Mouse (Mus musculus) intestine, postnatal 0 days (tissue): ENCODE results near the gene Zcchc4. TPM values are rescaled to one million over a fixed set of nuclear protein-coding genes. Genes with fewer than 3 reads are reported as not detected.

Experiments used
- ATAC-seq: fragments of 200-750 bp; cut with Nextera tagmentation; 2 replicates; pipeline ENCODE4 v1.8.0; 2017; ENCODE audit warnings: mild to moderate bottlenecking, moderate TSS enrichment, moderate library complexity
- H3K27ac ChIP-seq: fragments of 300-500 bp; sonication (generic); 2 replicates; pipeline ENCODE4 v1.5.1; 2014; ENCODE audit warnings: mild to moderate bottlenecking, low read depth, low read length, moderate library complexity
- H3K27me3 ChIP-seq: fragments of 300-500 bp; sonication (generic); replicated peaks from 2 replicates; pipeline ENCODE4 v1.6.1; 2014; ENCODE audit warnings: low read length, mixed read lengths; ENCODE audit not compliant: control insufficient read depth, insufficient read depth
- H3K36me3 ChIP-seq: fragments of 300-500 bp; sonication (generic); 2 replicates; pipeline ENCODE4 v1.6.1; 2014; ENCODE audit warnings: mild to moderate bottlenecking, moderate library complexity; ENCODE audit not compliant: control insufficient read depth, insufficient read depth
- H3K4me1 ChIP-seq: fragments of 300-500 bp; sonication (generic); replicated peaks from 2 replicates; pipeline ENCODE4 v1.6.1; 2014; ENCODE audit warnings: antibody characterized with exemption, low read length, mixed read lengths; ENCODE audit not compliant: control insufficient read depth, insufficient read depth
- H3K4me2 ChIP-seq: fragments of 300-500 bp; sonication (generic); replicated peaks from 2 replicates; pipeline ENCODE4 v1.6.1; 2014; ENCODE audit warnings: low read depth, mild to moderate bottlenecking, moderate library complexity
- H3K4me3 ChIP-seq: fragments of 300-500 bp; sonication (generic); 2 replicates; pipeline ENCODE4 v1.5.1; 2014; ENCODE audit warnings: low read depth, low read length
- H3K9ac ChIP-seq: fragments of 300-500 bp; sonication (generic); 2 replicates; pipeline ENCODE4 v1.6.1; 2014; ENCODE audit warnings: mild to moderate bottlenecking, low read depth, low read length
- H3K9me3 ChIP-seq: fragments of 300-500 bp; sonication (generic); 2 replicates; pipeline ENCODE4 v1.6.1; 2016; ENCODE audit warnings: mixed run types; ENCODE audit not compliant: control insufficient read depth
- CTCF ChIP-seq: sonication (generic); IDR thresholded peaks from 2 replicates; pipeline ENCODE4 v1.5.1; 2016; ENCODE audit warnings: low read depth, mild to moderate bottlenecking, control low read depth, antibody characterized with exemption, moderate library complexity
- WGBS: fragments of 180-500 bp; shearing (Covaris S2); extraction: QIAGEN DNeasy Blood & Tissue Kit; methylation state at CpG from one replicate; pipeline ENCODE4 v1.1.7; 2014; 5-methylcytosine and 5-hydroxymethylcytosine counted together
- polyA plus RNA-seq: library from polyadenylated mRNA; unstranded; fragments of >200 nt; fragmentation: Nextera tagmentation; extraction: Ambion mirVana; gene quantifications from 2 replicates; pipeline ENCODE4 v1.2.1, GENCODE M21; 2015

Gene Zcchc4
- polyA plus RNA-seq, 1 experiment from 2014 or later: 4.2 TPM

DNA sequence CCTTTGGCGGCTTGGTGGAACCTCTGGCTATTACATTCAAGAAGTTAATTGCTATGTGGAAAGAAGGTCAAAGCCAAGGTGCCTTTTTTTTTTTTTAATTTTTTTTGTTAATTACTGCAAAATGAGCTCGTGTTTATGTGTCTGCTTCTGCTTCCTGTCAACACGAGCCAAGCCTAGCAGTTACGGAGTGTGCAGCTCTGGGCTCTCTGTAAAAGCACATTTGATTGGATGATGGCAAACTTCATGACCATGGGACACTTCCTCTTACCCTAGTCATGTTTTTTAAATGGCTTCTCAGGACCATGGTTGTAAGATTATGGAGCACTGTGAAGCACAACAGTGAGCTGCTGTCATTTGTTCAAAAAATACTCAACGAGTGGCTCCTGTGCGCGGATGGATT is 31.8 kb downstream of the Zcchc4 start:
- Histone ChIP-seq H3K36me3 (peaks cover 24% of the 10 kb centered on the region; the same call in 1 of the 2 replicates), H3K4me2 (no peak overlapping the region), H3K27me3 (no peaks in the 10 kb centered on the region), H3K4me1 (no peaks in the 10 kb centered on the region), H3K4me3 (no peak overlapping the region), H3K27ac (no peak overlapping the region), H3K9me3 (no peaks in the 10 kb centered on the region), H3K9ac (no peak overlapping the region)
- WGBS: 88% methylated on average over 7 of the region's 7 CpGs
- ATAC-seq: no peak
- no peak for TF ChIP-seq CTCF

GRCm38 (mm10) chr5:52810446-52810845 is 35.2 kb downstream of the Zcchc4 start:
- H3K4me2 ChIP-seq: no peak overlapping the region
- H3K27me3 ChIP-seq: no peaks in the 10 kb centered on the region
- H3K9me3 ChIP-seq: no peaks in the 10 kb centered on the region
- no peak for TF ChIP-seq CTCF
- peaks cover 30% of the 10 kb centered on the region; the same call in 1 of the 2 replicates for H3K36me3 ChIP-seq
- H3K9ac ChIP-seq: no peak overlapping the region
- no peak for ATAC-seq
- no peaks in the 10 kb centered on the region for H3K4me1 ChIP-seq
- no peak overlapping the region for H3K4me3 ChIP-seq
- 92% methylated on average over 6 of the region's 6 CpGs for WGBS
- H3K27ac ChIP-seq: no peak overlapping the region

GRCm38 (mm10) chr5:52811056-52811455 is 35.8 kb downstream of the Zcchc4 start:
- H3K27ac ChIP-seq: no peak overlapping the region
- no peak for TF ChIP-seq CTCF
- WGBS: 50% methylated on average over 14 of the region's 14 CpGs
- peaks cover 30% of the 10 kb centered on the region; the same call in 1 of the 2 replicates for H3K36me3 ChIP-seq
- H3K4me1 ChIP-seq: no peaks in the 10 kb centered on the region
- H3K4me3 ChIP-seq: no peak overlapping the region
- H3K9ac ChIP-seq: no peak overlapping the region
- H3K4me2 ChIP-seq: no peak overlapping the region
- H3K9me3 ChIP-seq: no peaks in the 10 kb centered on the region
- no peaks in the 10 kb centered on the region for H3K27me3 ChIP-seq
- peak; percentile 60 for ATAC-seq

GRCm38 (mm10) chr5:52812456-52812855 is 37.2 kb downstream of the Zcchc4 start:
- TF ChIP-seq CTCF: no peak
- H3K4me1 ChIP-seq: no peaks in the 10 kb centered on the region

DNA sequence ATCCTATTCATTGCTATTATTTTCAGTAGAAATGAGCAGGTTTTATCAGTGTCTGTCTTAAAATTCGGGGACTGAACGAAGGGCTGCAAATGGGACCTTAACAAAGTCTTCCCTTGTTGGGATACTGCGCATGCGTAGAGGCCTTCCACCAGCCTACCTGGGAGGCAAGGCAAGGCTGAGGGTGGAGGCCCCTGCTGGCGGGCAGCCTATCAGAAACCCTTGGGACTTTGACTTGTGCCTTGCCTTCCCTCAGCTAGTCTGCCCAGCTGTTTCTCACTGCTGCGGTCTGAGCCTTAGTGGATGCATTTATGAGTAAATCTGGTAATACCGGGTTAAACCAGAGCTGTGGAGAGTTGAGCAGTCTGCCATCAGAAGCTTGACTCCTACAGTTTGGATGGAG is 38.1 kb downstream of the Zcchc4 start:
- no peak overlapping the region for H3K27ac ChIP-seq
- 0 out of 2 replicates have a peak, but pooled peaks have one; percentile 45 for ATAC-seq
- no peaks in the 10 kb centered on the region for H3K9me3 ChIP-seq
- H3K4me2 ChIP-seq: no peak overlapping the region
- TF ChIP-seq CTCF: peak; percentile 29
- H3K4me1 ChIP-seq: no peaks in the 10 kb centered on the region
- H3K4me3 ChIP-seq: no peak overlapping the region
- WGBS: 81% methylated on average over 7 of the region's 7 CpGs
- H3K36me3 ChIP-seq: peaks cover 27% of the 10 kb centered on the region
- no peak overlapping the region for H3K9ac ChIP-seq
- no peaks in the 10 kb centered on the region for H3K27me3 ChIP-seq

More at GRCm38 (mm10) chr5:52812456-52812855, 37.2 kb downstream of the Zcchc4 start:
- Histone ChIP-seq H3K27ac (no peak overlapping the region), H3K9ac (no peak overlapping the region), H3K27me3 (no peaks in the 10 kb centered on the region), H3K36me3 (peaks cover 27% of the 10 kb centered on the region), H3K4me2 (no peak overlapping the region), H3K9me3 (no peaks in the 10 kb centered on the region), H3K4me3 (no peak overlapping the region)
- WGBS: 96% methylated on average over 10 of the region's 10 CpGs
- ATAC-seq: no peak

- no peak for TF ChIP-seq CTCF
- no peaks in the 10 kb centered on the region for H3K27me3 ChIP-seq
- H3K4me3 ChIP-seq: no peak overlapping the region
- 92% methylated on average over 7 of the region's 7 CpGs for WGBS
- no peak for ATAC-seq
- H3K4me1 ChIP-seq: no peaks in the 10 kb centered on the region
- H3K9ac ChIP-seq: no peak overlapping the region
- H3K36me3 ChIP-seq: peaks cover 27% of the 10 kb centered on the region
- no peaks in the 10 kb centered on the region for H3K9me3 ChIP-seq
- H3K4me2 ChIP-seq: no peak overlapping the region
- H3K27ac ChIP-seq: no peak overlapping the region
These were observed 43.5 kb downstream of the Zcchc4 start for GRCm38 (mm10) chr5:52818676-52819075.

DNA sequence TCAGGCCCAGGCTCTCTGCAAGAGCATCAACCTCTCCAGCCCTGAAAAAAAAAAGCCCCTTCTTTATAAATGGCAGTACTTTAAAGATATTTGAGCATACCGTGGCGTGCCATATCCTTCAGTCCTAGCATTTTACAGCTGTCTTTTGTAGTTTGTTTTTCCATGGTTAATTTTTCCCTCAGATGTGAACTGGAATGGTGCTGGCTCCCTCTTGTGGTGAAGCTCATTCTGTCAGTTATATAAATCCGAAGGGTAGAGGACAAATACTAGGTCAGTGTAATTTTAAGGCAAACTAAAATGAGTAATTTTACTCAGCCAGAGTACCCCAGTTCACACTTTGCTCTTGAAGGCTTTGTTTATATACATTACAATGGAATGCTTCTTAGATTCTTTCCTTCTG is 46.5 kb downstream of the Zcchc4 start:
- no peak overlapping the region for H3K27ac ChIP-seq
- H3K4me2 ChIP-seq: no peak overlapping the region
- H3K4me1 ChIP-seq: no peaks in the 10 kb centered on the region
- no peaks in the 10 kb centered on the region for H3K27me3 ChIP-seq
- TF ChIP-seq CTCF: peak; percentile 86
- H3K36me3 ChIP-seq: peaks cover 16% of the 10 kb centered on the region
- WGBS: 27% methylated on average over 3 of the region's 3 CpGs
- no peak overlapping the region for H3K9ac ChIP-seq
- H3K9me3 ChIP-seq: no peaks in the 10 kb centered on the region
- ATAC-seq: no peak
- H3K4me3 ChIP-seq: no peak overlapping the region
